Mouse (Mus musculus) ES-Bruce4 (cell line): ENCODE results near the gene Klf9. TPM values are rescaled to one million over a fixed set of nuclear protein-coding genes. Genes with fewer than 3 reads are reported as not detected.

Experiments used
- H3K27ac ChIP-seq: 2 replicates; pipeline ENCODE4 v1.5.1; 2012; ENCODE audit warnings: low read length, inconsistent platforms; ENCODE audit not compliant: insufficient read depth
- H3K27me3 ChIP-seq: 2 replicates; pipeline ENCODE4 v1.6.1; 2012; ENCODE audit warnings: mild to moderate bottlenecking, low read length, inconsistent platforms; ENCODE audit not compliant: control insufficient read depth, poor library complexity, insufficient read depth, severe bottlenecking
- H3K36me3 ChIP-seq: 2 replicates; pipeline ENCODE4 v1.6.1; 2012; ENCODE audit warnings: inconsistent platforms, mild to moderate bottlenecking, low read length, moderate library complexity; ENCODE audit not compliant: control insufficient read depth, poor library complexity, insufficient read depth, severe bottlenecking
- H3K4me1 ChIP-seq: one replicate; pipeline ENCODE4 v1.8.1; 2011; ENCODE audit warnings: low read length; ENCODE audit not compliant: control insufficient read depth, insufficient read depth
- H3K4me3 ChIP-seq: 2 replicates; pipeline ENCODE4 v1.5.1; 2011; ENCODE audit warnings: low read depth, mild to moderate bottlenecking, low read length
- H3K9ac ChIP-seq: 2 replicates; pipeline ENCODE4 v1.6.1; 2012; ENCODE audit warnings: low read depth, mild to moderate bottlenecking, inconsistent platforms; ENCODE audit not compliant: poor library complexity, severe bottlenecking
- H3K9me3 ChIP-seq: replicated peaks from 2 replicates; pipeline ENCODE4 v1.6.1; 2012; ENCODE audit warnings: mild to moderate bottlenecking, low read length, inconsistent platforms; ENCODE audit not compliant: control insufficient read depth, poor library complexity, insufficient read depth, severe bottlenecking
- CTCF ChIP-seq: IDR thresholded peaks from one replicate; pipeline ENCODE4 v1.8.1; 2011; ENCODE audit warnings: low read depth, low read length
- EP300 ChIP-seq: IDR thresholded peaks from 2 replicates; pipeline ENCODE4 v1.6.1; 2011; ENCODE audit warnings: low read depth, low read length; ENCODE audit not compliant: insufficient read depth
- POLR2A ChIP-seq: IDR thresholded peaks from one replicate; pipeline ENCODE4 v1.8.1; 2011; ENCODE audit warnings: low read length; ENCODE audit not compliant: insufficient read depth
- polyA plus RNA-seq: library from polyadenylated mRNA; stranded (reverse); fragments of >200 nt; gene quantifications from 2 replicates; pipeline ENCODE4 v1.2.4, GENCODE M21; 2011; ENCODE audit warnings: low read depth; ENCODE audit not compliant: missing spikeins, insufficient read depth, insufficient read length

Gene Klf9
- polyA plus RNA-seq, 1 experiment: 77.1 TPM

DNA sequence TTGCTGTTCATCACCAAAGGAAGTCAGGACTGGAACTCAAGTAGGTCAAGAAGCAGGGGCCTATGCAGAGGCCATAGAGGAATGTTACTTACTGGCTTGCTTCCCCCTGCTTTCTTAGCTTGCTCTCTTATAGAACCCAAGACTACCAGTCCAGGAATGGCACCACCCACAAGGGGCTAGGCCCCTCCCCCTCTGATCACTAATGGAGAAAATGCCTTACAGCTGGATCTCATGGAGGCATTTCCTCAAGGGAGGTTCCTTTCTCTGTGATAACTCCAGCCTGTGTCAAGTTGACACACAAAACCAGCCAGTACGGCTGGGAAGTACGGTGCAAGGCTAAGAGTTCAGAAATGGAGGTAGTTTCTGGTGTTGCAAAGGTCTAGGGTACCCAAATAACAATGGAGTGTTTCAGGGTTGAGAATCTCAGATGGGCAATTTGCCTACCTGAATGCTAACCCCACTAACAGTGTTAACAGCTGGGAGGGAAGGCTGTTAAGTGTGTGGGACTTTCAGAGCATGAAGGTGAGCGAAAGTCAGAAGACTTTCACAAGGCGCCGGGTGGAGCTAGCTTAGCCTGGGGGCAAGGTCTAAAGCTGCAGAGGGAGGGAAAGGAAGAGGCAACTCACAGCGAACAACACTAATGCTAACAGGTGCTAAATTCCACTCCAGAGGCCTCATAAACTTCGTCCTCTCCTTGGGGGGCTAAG, 8.2 kb upstream of the Klf9 start:
- Histone ChIP-seq H3K4me3 (peak overlapping the region; percentile 22; the same call in 1 of the 2 replicates), H3K9me3 (no peaks in the 10 kb centered on the region), H3K27ac (peak overlapping the region; percentile 99), H3K36me3 (no peaks in the 10 kb centered on the region), H3K27me3 (no peaks in the 10 kb centered on the region), H3K4me1 (peaks cover 6% of the 10 kb centered on the region), H3K9ac (peak overlapping the region; percentile 77)
- TF ChIP-seq EP300: peak; percentile 98
- no peak for TF ChIP-seq POLR2A
- TF ChIP-seq CTCF: no peak

DNA sequence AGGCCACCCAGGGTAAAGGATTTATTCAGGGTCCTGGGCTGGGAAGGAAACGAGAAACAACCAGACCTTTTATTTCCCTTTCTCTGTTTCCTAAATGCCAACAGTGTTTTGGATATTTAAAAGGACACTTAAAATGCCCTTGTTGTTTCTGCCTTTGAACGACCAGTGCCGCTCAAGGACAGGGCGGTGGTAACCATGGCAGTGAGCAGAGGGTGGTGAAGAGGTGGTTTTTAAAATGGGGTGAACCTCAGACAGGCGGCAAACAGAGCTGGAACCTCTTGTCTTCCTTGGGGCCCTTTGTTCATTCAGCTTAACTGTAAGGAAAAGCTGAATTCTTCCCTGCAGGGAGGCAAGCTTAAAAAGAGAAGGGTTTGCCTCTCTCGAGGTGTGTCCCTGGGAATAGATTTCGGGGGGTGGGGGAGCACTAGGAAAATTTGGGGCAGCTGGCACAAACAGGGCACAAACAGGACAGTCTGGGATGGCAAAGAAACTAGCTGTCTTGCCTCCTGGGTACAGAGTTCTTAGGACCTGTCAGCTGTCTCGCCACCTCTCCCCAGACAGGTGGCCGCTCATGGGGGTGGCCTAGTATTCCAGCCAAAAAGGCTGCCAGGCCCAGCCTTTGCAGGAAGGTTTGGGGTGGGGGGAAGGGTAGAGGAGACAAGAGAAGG, 7.5 kb upstream of the Klf9 start:
- Histone ChIP-seq H3K27ac (peak overlapping the region; percentile 99), H3K36me3 (no peaks in the 10 kb centered on the region), H3K9me3 (no peaks in the 10 kb centered on the region), H3K4me1 (peaks cover 6% of the 10 kb centered on the region), H3K27me3 (no peaks in the 10 kb centered on the region), H3K9ac (peak overlapping the region; percentile 77), H3K4me3 (peak overlapping the region; percentile 69)
- TF ChIP-seq CTCF: no peak
- no peak for TF ChIP-seq POLR2A
- no peak for TF ChIP-seq EP300

DNA sequence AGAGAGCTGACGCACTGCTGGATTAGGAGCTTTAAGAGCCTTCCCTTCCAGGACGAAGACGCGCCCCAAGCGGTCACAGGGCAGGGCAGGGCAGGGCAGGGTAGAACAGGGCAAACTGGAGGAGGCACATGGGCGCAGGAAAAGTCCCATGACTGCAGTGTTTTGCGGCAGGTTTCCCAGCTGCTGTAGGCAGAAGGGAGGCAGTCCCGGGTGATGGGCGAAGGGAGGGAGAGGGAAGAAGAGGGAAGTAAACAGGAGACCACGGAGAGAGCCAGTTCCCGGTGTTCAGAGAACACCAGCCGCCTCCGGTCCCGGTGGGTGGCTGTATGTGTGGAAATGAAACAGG, 7.0 kb upstream of the Klf9 start:
- TF ChIP-seq EP300: peak; percentile 96
- no peak for TF ChIP-seq CTCF
- H3K27ac ChIP-seq: peak overlapping the region; percentile 99
- peak overlapping the region; percentile 69 for H3K4me3 ChIP-seq
- H3K9me3 ChIP-seq: no peaks in the 10 kb centered on the region
- H3K27me3 ChIP-seq: no peaks in the 10 kb centered on the region
- peaks cover 6% of the 10 kb centered on the region for H3K4me1 ChIP-seq
- H3K9ac ChIP-seq: peak overlapping the region; percentile 77
- no peaks in the 10 kb centered on the region for H3K36me3 ChIP-seq

DNA sequence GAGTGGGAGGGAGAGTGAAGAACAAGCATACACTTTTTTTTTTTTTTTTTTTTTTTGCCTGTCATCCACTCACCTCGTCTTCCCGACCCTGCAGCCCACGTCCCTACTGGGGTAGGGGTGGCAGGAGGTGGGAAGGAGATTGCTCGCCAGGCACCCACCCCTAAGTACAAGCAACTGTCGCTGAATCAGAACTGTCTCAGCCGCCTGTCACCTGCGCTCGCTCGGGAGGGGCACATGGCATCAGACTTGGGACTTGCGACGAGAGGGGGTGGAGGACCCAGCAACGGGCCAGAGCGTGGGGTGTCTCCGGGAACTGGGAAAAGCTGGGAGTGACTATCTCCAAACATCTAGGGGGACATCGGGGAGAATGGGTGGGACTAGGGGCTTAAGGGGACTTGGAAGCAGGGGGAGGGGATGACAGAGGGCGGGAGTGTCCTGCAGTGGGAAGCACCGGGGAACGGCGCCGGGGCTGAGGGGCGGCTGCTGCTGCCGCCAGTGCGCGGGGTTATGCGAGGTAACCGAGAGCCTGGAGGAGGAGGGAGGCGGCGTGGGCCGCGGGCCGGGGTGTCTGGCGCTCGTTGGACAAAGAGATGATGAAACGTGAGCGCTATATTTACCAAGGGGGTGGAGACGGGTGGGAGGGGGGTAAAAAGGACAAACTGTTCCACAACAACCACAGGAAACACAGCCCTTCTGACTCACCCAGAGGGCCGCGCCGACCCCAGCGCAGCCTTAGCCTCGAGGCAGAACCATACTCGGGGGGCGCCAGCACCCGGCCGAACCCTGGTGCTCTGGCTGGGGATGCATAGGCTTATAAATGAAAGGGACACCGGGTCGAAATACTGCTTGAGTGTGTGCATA, 6.4 kb upstream of the Klf9 start:
- peaks cover 6% of the 10 kb centered on the region for H3K4me1 ChIP-seq

DNA sequence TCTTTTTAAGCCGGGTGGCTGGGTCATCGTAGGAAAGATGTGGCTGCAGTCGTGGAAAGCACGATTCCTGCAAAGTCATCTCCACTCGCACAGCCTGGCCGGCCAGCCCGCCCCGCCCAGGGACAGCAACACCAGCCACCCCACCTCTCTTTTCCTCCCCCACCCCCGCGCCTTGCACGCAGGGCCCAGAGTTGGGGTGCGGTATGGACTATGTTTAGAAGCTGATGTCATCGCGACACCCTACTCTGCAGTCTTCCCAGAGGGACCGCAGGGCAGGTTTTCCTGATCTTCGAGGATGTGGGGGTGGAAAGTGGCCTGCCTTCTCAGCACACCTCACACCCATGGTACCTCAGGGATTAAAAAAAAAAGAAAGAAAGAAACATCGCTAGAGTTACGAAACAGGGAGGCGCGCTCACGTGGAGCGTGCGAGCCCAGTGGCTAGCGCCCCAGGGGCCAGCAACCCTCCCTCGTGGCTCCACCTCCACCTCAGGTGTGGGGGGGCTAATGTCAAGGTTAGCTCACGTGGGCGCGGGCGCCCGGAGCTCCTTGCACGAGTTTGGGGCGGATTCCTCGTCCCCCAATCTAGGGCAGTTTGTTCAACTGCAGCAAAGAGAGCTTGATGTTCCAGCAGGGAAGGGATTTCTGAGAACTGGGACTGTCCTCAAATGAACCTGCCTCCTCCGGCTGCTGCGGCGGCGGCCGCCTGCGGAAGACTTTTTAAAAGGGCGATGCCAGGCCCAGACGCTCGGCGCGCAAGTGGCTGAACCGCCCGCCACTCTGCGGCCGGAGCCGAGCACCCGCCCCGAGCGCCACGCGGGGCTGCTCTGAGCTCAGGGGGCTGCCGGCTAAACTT, 5.5 kb upstream of the Klf9 start:
- H3K4me3 ChIP-seq: peak overlapping the region; percentile 69
- no peaks in the 10 kb centered on the region for H3K9me3 ChIP-seq
- peaks cover 3% of the 10 kb centered on the region for H3K4me1 ChIP-seq
- no peaks in the 10 kb centered on the region for H3K27me3 ChIP-seq
- TF ChIP-seq POLR2A (peak; percentile 9), CTCF (no peak), EP300 (peak; percentile 88)
- peak overlapping the region; percentile 99 for H3K27ac ChIP-seq
- no peaks in the 10 kb centered on the region for H3K36me3 ChIP-seq
- peak overlapping the region; percentile 77 for H3K9ac ChIP-seq

More for the DNA sequence above, 6.4 kb upstream of the Klf9 start:
- peak overlapping the region; percentile 77 for H3K9ac ChIP-seq
- H3K27ac ChIP-seq: peak overlapping the region; percentile 99
- H3K9me3 ChIP-seq: no peaks in the 10 kb centered on the region
- H3K36me3 ChIP-seq: no peaks in the 10 kb centered on the region
- H3K27me3 ChIP-seq: no peaks in the 10 kb centered on the region
- TF ChIP-seq CTCF (no peak), EP300 (peak; percentile 56; the same call in 1 of the 2 replicates)
- peak overlapping the region; percentile 69 for H3K4me3 ChIP-seq
